ENCODE assay signal across 9 mouse cellular contexts in the genomic region with DNA sequence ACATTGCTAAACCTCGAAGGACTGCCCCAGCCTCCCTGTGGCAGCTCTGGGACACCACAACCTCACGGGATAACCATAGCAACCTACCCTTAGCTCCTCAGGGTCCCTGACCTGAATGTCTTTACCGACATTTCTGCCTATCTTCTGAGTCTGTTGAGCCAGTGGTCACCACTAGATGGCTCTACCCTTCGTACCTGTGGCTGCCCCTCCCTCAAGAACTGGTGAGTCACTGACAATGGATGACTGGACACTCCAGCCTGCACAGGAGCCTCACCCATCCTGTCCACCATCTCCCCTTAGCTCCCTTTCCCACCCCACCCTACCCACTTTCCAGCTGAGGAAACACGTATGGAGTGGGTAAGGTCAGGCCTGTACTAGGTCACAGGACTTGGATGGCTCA. TPM values are rescaled to one million over a fixed set of nuclear protein-coding genes. Genes with fewer than 3 reads are reported as not detected.
DNase-seq lines count a peak whose midpoint lies in the region; ATAC-seq and TF ChIP-seq lines count a peak whose summit lies in the region.
"Had no signal": no experiment of that assay in that cellular context is flagged by ENCODE, and none has a peak within 500 bp of the region (broad histone marks: within the 10 kb centered on the region; RNA-seq: fewer than 3 reads in every experiment).

No protein-coding gene starts in this region.

- H3K4me3 ChIP-seq in forebrain, embryonic 14.5 days (ENCODE audit: low read depth, low read length): no peak overlapping the region
- no peak overlapping the region for H3K4me3 ChIP-seq in forebrain, embryonic 13.5 days
- no peak overlapping the region for H3K4me3 ChIP-seq in lung, postnatal 0 days (ENCODE audit: low read depth, low read length)
- no peak overlapping the region for H3K4me3 ChIP-seq in intestine, embryonic 15.5 days (replicated peaks)
- H3K4me3 ChIP-seq: megakaryocyte, embryonic 14.5 days had no signal

- TF ChIP-seq EP300 in lung, postnatal 0 days (IDR thresholded peaks at IDR 0.05): no peak

- no peak overlapping the region for H3K9ac ChIP-seq in forebrain, embryonic 14.5 days (ENCODE audit: low read length)
- no peak overlapping the region for H3K9ac ChIP-seq in forebrain, embryonic 13.5 days
- no peak overlapping the region for H3K9ac ChIP-seq in lung, postnatal 0 days (replicated peaks; ENCODE audit: low read depth)
- no peak overlapping the region for H3K9ac ChIP-seq in intestine, embryonic 15.5 days

- no peak overlapping the region for H3K27ac ChIP-seq in forebrain, embryonic 14.5 days (ENCODE audit: low read depth, low read length)
- no peak overlapping the region for H3K27ac ChIP-seq in forebrain, embryonic 13.5 days
- H3K27ac ChIP-seq in lung, postnatal 0 days (ENCODE audit: low read length): no peak overlapping the region
- H3K27ac ChIP-seq in intestine, embryonic 15.5 days: no peak overlapping the region

- WGBS in forebrain, embryonic 14.5 days: 24% methylated on average over 5 of the region's 5 CpGs
- WGBS in forebrain, embryonic 13.5 days: 25% methylated on average over 5 of the region's 5 CpGs
- WGBS in lung, postnatal 0 days: 26% methylated on average over 5 of the region's 5 CpGs
- 18% methylated on average over 5 of the region's 5 CpGs for WGBS in intestine, embryonic 15.5 days

- no peaks in the 10 kb centered on the region for H3K27me3 ChIP-seq in forebrain, embryonic 14.5 days (replicated peaks; ENCODE audit: control insufficient read depth, insufficient read depth, low read length)
- H3K27me3 ChIP-seq in forebrain, embryonic 13.5 days: peaks cover 49% of the 10 kb centered on the region
- no peaks in the 10 kb centered on the region for H3K27me3 ChIP-seq in lung, postnatal 0 days (replicated peaks; ENCODE audit: insufficient read depth, low read length)
- H3K27me3 ChIP-seq in intestine, embryonic 15.5 days (replicated peaks): peaks cover 13% of the 10 kb centered on the region; the same call in 1 of the 2 replicates

- no peaks in the 10 kb centered on the region for H3K4me1 ChIP-seq in forebrain, embryonic 14.5 days (ENCODE audit: control insufficient read depth, insufficient read depth, low read length)
- peaks cover 3% of the 10 kb centered on the region for H3K4me1 ChIP-seq in forebrain, embryonic 13.5 days
- no peaks in the 10 kb centered on the region for H3K4me1 ChIP-seq in lung, postnatal 0 days (ENCODE audit: insufficient read depth, low read depth, low read length)
- H3K4me1 ChIP-seq in intestine, embryonic 15.5 days (replicated peaks): no peaks in the 10 kb centered on the region
- H3K4me1 ChIP-seq: megakaryocyte, embryonic 14.5 days had no signal

- peak; percentile 62 for TF ChIP-seq CTCF in lung, postnatal 0 days (IDR thresholded peaks at IDR 0.05)

- DNase-seq in forebrain, embryonic 14.5 days (ENCODE audit: low spot score): no peak
- peak; percentile 37 for DNase-seq in lung, postnatal 0 days (ENCODE audit: low spot score)
- DNase-seq in lung, postnatal 4 days: no peak
- DNase-seq in NIH3T3 (ENCODE audit: low read depth): peak; percentile 58
- no peak for DNase-seq in ovary, postnatal 14 days (ENCODE audit: low spot score)
- no peak for DNase-seq in lung, postnatal 10 days

- no peak overlapping the region for H3K4me2 ChIP-seq in forebrain, embryonic 14.5 days (ENCODE audit: low read length)
- H3K4me2 ChIP-seq in forebrain, embryonic 13.5 days: no peak overlapping the region
- no peak overlapping the region for H3K4me2 ChIP-seq in lung, postnatal 0 days (replicated peaks; ENCODE audit: low read depth, low read length)
- H3K4me2 ChIP-seq in intestine, embryonic 15.5 days (replicated peaks): no peak overlapping the region

- ATAC-seq in forebrain, embryonic 14.5 days: 0 out of 2 replicates have a peak, but pooled peaks have one; percentile 13
- ATAC-seq in forebrain, embryonic 13.5 days: no peak; the same call in 1 of the 2 replicates
- ATAC-seq in lung, postnatal 0 days: peak; percentile 66
- 0 out of 2 replicates have a peak, but pooled peaks have one; percentile 44 for ATAC-seq in intestine, embryonic 15.5 days

- no peaks in the 10 kb centered on the region for H3K36me3 ChIP-seq in forebrain, embryonic 14.5 days (ENCODE audit: control insufficient read depth, insufficient read depth, low read length)
- H3K36me3 ChIP-seq in forebrain, embryonic 13.5 days (ENCODE audit: poor library complexity, severe bottlenecking): no peaks in the 10 kb centered on the region
- H3K36me3 ChIP-seq in lung, postnatal 0 days (ENCODE audit: insufficient read depth, low read length): no peaks in the 10 kb centered on the region
- H3K36me3 ChIP-seq in intestine, embryonic 15.5 days: no peaks in the 10 kb centered on the region

- no peaks in the 10 kb centered on the region for H3K9me3 ChIP-seq in forebrain, embryonic 14.5 days (replicated peaks; ENCODE audit: control insufficient read depth, low read length)
- no peaks in the 10 kb centered on the region for H3K9me3 ChIP-seq in forebrain, embryonic 13.5 days (replicated peaks)
- no peaks in the 10 kb centered on the region for H3K9me3 ChIP-seq in lung, postnatal 0 days (ENCODE audit: low read length)
- no peaks in the 10 kb centered on the region for H3K9me3 ChIP-seq in intestine, embryonic 15.5 days
- H3K9me3 ChIP-seq: megakaryocyte, embryonic 14.5 days had no signal

RNA-seq across cellular contexts. Expression of gene Begain, which starts 23.5 kb away (rescaled TPM):
- polyA plus RNA-seq in forebrain, embryonic 14.5 days (2014; fragmentation: Nextera tagmentation; extraction: Ambion mirVana): 16.4 and 20.4 TPM in 2 replicates
- 8.3 and 9.0 TPM in 2 replicates for polyA plus RNA-seq in forebrain, embryonic 13.5 days (2015; fragmentation: Nextera tagmentation; extraction: Ambion mirVana)
- 1.4 and 2.0 TPM in 2 replicates for polyA plus RNA-seq in lung, postnatal 0 days (2015; fragmentation: Nextera tagmentation; extraction: Ambion mirVana)
- polyA plus RNA-seq in intestine, embryonic 15.5 days (2015; fragmentation: Nextera tagmentation; extraction: Ambion mirVana): 5.8 and 5.9 TPM in 2 replicates

Comparison
In these comparisons a context has a peak if more than half of its experiments do, and no peak if none do; other contexts are left out.
1. DNase-seq: peak in lung, postnatal 0 days (single experiment) and NIH3T3 (single experiment); none in forebrain, embryonic 14.5 days (single experiment), lung, postnatal 4 days (0 of 2), ovary, postnatal 14 days (single experiment) and lung, postnatal 10 days (single experiment).